Mouse (Mus musculus): Measurements from ENCODE around the gene Acot3. TPM values are rescaled to one million over a fixed set of nuclear protein-coding genes. Genes with fewer than 3 reads are reported as not detected.
"Not testable (repeated sequence)": the region's sequence is repeated elsewhere in the genome, so short reads cannot be mapped to it uniquely, and the experiment has no call there.

Gene Acot3
- total RNA-seq (2014; rRNA removed) (0.42 and 1.3 TPM in 2 replicates), polyA plus RNA-seq (2015; fragmentation: Nextera tagmentation; extraction: Ambion mirVana) (1.3 and 1.6 TPM in 2 replicates)

DNA sequence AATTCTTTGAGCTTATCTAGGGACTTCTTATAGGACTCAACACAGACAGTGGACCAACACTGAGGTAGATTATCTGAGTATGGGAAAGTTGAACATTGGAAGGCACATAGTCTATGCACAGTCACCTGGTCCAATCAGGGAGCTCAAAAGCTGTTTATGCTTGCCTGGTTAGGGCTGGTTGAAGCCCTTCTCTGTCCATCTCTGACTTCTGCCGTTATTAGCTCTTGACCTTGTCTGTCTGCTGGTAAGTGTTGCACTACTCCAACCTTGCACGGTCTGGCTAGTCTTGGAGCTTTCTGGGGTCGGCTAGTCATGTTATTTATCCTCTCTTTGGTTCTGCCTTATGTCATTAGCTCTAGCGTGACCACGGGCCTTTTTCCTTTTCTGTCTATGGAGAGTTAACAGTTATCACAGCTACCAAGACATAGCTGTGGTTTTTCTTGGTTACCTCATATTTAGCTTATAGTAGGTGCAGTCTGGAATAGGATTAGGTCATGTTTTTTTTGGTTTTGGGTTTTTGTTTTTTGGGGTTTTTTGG, at the start of gene Acot3:
TSS of gene Acot3 (plus strand) at position 208 of the 538 bp plus-strand sequence.
- WGBS, result 80% methylated on average over 5 of the region's 5 CpGs
- H3K4me3 ChIP-seq (ENCODE audit: low read length), result peak within 1 kb of the TSS; percentile 42; the same call in 1 of the 2 replicates

DNA sequence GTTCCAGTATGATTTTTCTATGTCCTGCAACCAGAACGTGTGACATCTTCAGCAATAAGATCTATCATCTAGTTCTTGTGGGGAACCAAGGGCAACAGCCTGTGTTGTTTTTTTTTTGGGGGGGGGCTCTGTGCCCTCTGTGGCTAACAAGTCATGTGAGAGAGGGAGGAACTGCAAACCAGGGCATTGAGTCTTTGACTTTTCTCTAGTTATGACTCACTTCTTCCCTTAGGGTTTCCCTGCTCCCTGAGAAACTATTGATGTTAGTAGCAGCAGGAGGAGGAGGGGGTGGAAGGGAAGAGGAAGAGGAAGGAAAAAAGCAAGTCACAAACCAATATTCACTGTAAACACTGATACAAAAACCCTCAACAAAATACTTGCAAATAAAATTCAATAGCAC, 48.1 kb upstream of the Acot3 start:
- Histone ChIP-seq H3K4me1 (ENCODE audit: insufficient read depth, low read length) (no peaks in the 10 kb centered on the region), H3K4me3 (ENCODE audit: low read length) (no peak overlapping the region), H3K9me3 (ENCODE audit: low read length) (0 out of 2 replicates have a peak, but pooled peaks cover 3% of the 10 kb centered on the region), H3K27ac (no peak overlapping the region), H3K36me3 (ENCODE audit: insufficient read depth, low read length) (no peaks in the 10 kb centered on the region), H3K4me2 (ENCODE audit: low read depth, low read length) (no peak overlapping the region), H3K27me3 (ENCODE audit: insufficient read depth, low read length) (no peaks in the 10 kb centered on the region), H3K9ac (replicated peaks; ENCODE audit: low read length) (no peak overlapping the region)
- WGBS, result 84% methylated on average over 1 of the region's 1 CpGs
- ATAC-seq (no peak), DNase-seq (ENCODE audit: low spot score) (no peak)
- no peak for TF ChIP-seq CTCF (IDR thresholded peaks at IDR 0.05; ENCODE audit: low read depth)

More for the DNA sequence above, at the start of gene Acot3:
- Histone ChIP-seq H3K27me3 (ENCODE audit: insufficient read depth, low read length) (no peaks in the 10 kb centered on the region), H3K27ac (no peak within 1 kb of the TSS), H3K4me1 (ENCODE audit: insufficient read depth, low read length) (no peaks in the 10 kb centered on the region), H3K36me3 (ENCODE audit: insufficient read depth, low read length) (no peaks in the 10 kb centered on the region), H3K9me3 (ENCODE audit: low read length) (no peaks in the 10 kb centered on the region; the same call in 1 of the 2 replicates), H3K9ac (replicated peaks; ENCODE audit: low read length) (no peak within 1 kb of the TSS), H3K4me2 (ENCODE audit: low read depth, low read length) (peak within 1 kb of the TSS; percentile 67; the same call in 1 of the 2 replicates)
- no peak for DNase-seq (ENCODE audit: low spot score)
- ATAC-seq, result no peak
- no peak for TF ChIP-seq CTCF (IDR thresholded peaks at IDR 0.05; ENCODE audit: low read depth)

DNA sequence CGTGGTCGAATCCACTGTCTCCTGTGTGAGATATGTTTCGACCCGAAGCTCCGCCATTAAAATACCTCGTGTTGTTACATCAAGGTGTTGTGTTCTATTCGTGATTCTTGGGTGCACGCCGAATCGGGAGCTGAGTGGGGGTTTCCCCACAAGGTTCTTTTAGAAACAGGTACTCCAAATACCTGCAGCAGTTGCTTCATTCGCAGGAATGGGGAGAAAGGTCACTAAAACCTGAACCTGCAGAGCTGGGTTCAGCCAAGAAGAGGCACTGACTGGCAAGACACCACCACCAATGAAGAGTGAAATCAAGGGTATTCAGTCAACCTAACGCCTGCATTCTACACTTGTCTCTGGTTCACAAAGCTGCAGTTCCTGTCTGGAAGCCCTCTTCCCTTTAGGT, 43.7 kb upstream of the Acot3 start:
- no peak for ATAC-seq
- Histone ChIP-seq H3K4me1 (ENCODE audit: insufficient read depth, low read length) (peaks cover 10% of the 10 kb centered on the region), H3K9ac (replicated peaks; ENCODE audit: low read length) (no peak overlapping the region), H3K27me3 (ENCODE audit: insufficient read depth, low read length) (no peaks in the 10 kb centered on the region), H3K4me2 (ENCODE audit: low read depth, low read length) (peak overlapping the region; percentile 56), H3K27ac (peak overlapping the region; percentile 82), H3K4me3 (ENCODE audit: low read length) (no peak overlapping the region), H3K36me3 (ENCODE audit: insufficient read depth, low read length) (no peaks in the 10 kb centered on the region), H3K9me3 (ENCODE audit: low read length) (no peaks in the 10 kb centered on the region)
- WGBS, result 88% methylated on average over 8 of the region's 12 CpGs
- no peak for DNase-seq (ENCODE audit: low spot score)
- TF ChIP-seq CTCF (IDR thresholded peaks at IDR 0.05; ENCODE audit: low read depth), result no peak

DNA sequence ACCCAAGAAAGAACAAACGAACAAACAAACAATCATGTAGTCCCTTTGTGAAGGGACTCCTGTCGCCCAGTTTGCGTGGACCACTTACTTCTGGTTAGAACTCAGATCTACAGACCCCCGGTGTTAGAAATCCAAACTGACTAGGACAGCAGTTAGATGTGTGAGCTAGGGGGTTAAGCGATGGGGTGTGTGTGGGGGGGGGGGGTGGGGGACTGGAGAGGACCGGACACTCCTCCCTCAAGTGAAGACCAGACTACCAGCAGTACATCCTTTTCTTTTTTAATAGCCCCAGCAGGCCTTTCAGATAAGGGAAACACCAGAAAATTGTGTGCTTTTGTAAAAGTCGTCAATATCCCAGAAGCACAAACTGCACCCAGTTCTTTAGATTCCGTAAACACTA, 43.2 kb upstream of the Acot3 start:
- Histone ChIP-seq H3K9ac (replicated peaks; ENCODE audit: low read length) (no peak overlapping the region), H3K9me3 (ENCODE audit: low read length) (no peaks in the 10 kb centered on the region), H3K4me2 (ENCODE audit: low read depth, low read length) (peak overlapping the region; percentile 56), H3K4me1 (ENCODE audit: insufficient read depth, low read length) (peaks cover 10% of the 10 kb centered on the region), H3K36me3 (ENCODE audit: insufficient read depth, low read length) (no peaks in the 10 kb centered on the region), H3K4me3 (ENCODE audit: low read length) (peak overlapping the region; percentile 45), H3K27ac (peak overlapping the region; percentile 82), H3K27me3 (ENCODE audit: insufficient read depth, low read length) (no peaks in the 10 kb centered on the region)
- 36% methylated on average over 8 of the region's 8 CpGs for WGBS
- ATAC-seq, result peak; percentile 36; the same call in 1 of the 2 replicates
- DNase-seq (ENCODE audit: low spot score), result no peak
- TF ChIP-seq CTCF (IDR thresholded peaks at IDR 0.05; ENCODE audit: low read depth), result no peak

GRCm38 (mm10) chr12:84009171-84009965, 42.6 kb upstream of the Acot3 start, which contains the start of gene Acot1:
Gene Acot1, plus strand, starts transcription at chr12:84009490.
- peak within 1 kb of the TSS; percentile 45 for H3K4me3 ChIP-seq (ENCODE audit: low read length)
- H3K36me3 ChIP-seq (ENCODE audit: insufficient read depth, low read length); H3K9me3 ChIP-seq (ENCODE audit: low read length); H3K27me3 ChIP-seq (ENCODE audit: insufficient read depth, low read length): not testable (repeated sequence)
- H3K4me1 ChIP-seq (ENCODE audit: insufficient read depth, low read length), result peaks cover 10% of the 10 kb centered on the region
- peak within 1 kb of the TSS; percentile 56 for H3K9ac ChIP-seq (replicated peaks; ENCODE audit: low read length)
- H3K27ac ChIP-seq, result peak within 1 kb of the TSS; percentile 82
- H3K4me2 ChIP-seq (ENCODE audit: low read depth, low read length), result peak within 1 kb of the TSS; percentile 56
- ATAC-seq, result peak; percentile 96
- DNase-seq (ENCODE audit: low spot score), result peak; percentile 84
- WGBS, result 0% methylated on average over 53 of the region's 70 CpGs

- DNase-seq (ENCODE audit: low spot score), result no peak
Observed at GRCm38 (mm10) chr12:84010201-84010600, 41.7 kb upstream of the Acot3 start.

More at GRCm38 (mm10) chr12:84010201-84010600, 41.7 kb upstream of the Acot3 start:
- Histone ChIP-seq H3K27ac (peak overlapping the region; percentile 82), H3K9me3 (ENCODE audit: low read length) (no peaks in the 10 kb centered on the region), H3K36me3 (ENCODE audit: insufficient read depth, low read length) (no peaks in the 10 kb centered on the region), H3K9ac (replicated peaks; ENCODE audit: low read length) (peak overlapping the region; percentile 0; the same call in 1 of the 2 replicates), H3K4me2 (ENCODE audit: low read depth, low read length) (peak overlapping the region; percentile 56), H3K27me3 (ENCODE audit: insufficient read depth, low read length) (no peaks in the 10 kb centered on the region), H3K4me3 (ENCODE audit: low read length) (peak overlapping the region; percentile 45), H3K4me1 (ENCODE audit: insufficient read depth, low read length) (peaks cover 10% of the 10 kb centered on the region)
- no peak for ATAC-seq
- 59% methylated on average over 3 of the region's 3 CpGs for WGBS
- no peak for TF ChIP-seq CTCF (IDR thresholded peaks at IDR 0.05; ENCODE audit: low read depth)

Measured in hindbrain, postnatal 0 days (tissue).